In genomic region chr1:72876111-72876510, GRCm38 (mm10) we compare ENCODE assay signal across 12 mouse cellular contexts. TPM values are rescaled to one million over a fixed set of nuclear protein-coding genes. Genes with fewer than 3 reads are reported as not detected.
DNase-seq lines count a peak whose midpoint lies in the region; ATAC-seq and TF ChIP-seq lines count a peak whose summit lies in the region.
"Had no signal": no experiment of that assay in that cellular context is flagged by ENCODE, and none has a peak within 500 bp of the region (broad histone marks: within the 10 kb centered on the region; RNA-seq: fewer than 3 reads in every experiment).

No protein-coding gene starts in this region.

- peaks cover 30% of the 10 kb centered on the region for H3K79me2 ChIP-seq in myocyte (ENCODE audit: control insufficient read depth, insufficient read depth)

- H3K27me3 ChIP-seq in forebrain, embryonic 14.5 days (replicated peaks; ENCODE audit: control insufficient read depth, insufficient read depth, low read length) = no peaks in the 10 kb centered on the region
- 0 out of 2 replicates have a peak, but pooled peaks cover 3% of the 10 kb centered on the region for H3K27me3 ChIP-seq in forebrain, embryonic 13.5 days
- peaks cover 40% of the 10 kb centered on the region for H3K27me3 ChIP-seq in limb, embryonic 12.5 days
- peaks cover 68% of the 10 kb centered on the region for H3K27me3 ChIP-seq in limb, embryonic 10.5 days (ENCODE audit: low read depth, poor library complexity, severe bottlenecking)
- H3K27me3 ChIP-seq in myocyte (ENCODE audit: control insufficient read depth, insufficient read depth, insufficient read length) = no peaks in the 10 kb centered on the region

- TF ChIP-seq POLR2A in myocyte (IDR thresholded peaks at IDR 0.05; ENCODE audit: insufficient read length, low read depth) = no peak

- DNase-seq in forebrain, embryonic 14.5 days (ENCODE audit: low spot score) = peak; percentile 64
- DNase-seq in limb, embryonic 10.5 days (ENCODE audit: low spot score) = no peak
- peak; percentile 61 to 70 for DNase-seq in cerebellum, postnatal 14 days
- DNase-seq in left cerebral cortex, adult 18-20 months (ENCODE audit: low spot score in 2 of 2) = no peak
- DNase-seq: adrenal gland, postnatal 10 days; kidney, adult 11 months had no signal

- 45% methylated on average over 3 of the region's 3 CpGs for WGBS in forebrain, embryonic 14.5 days
- 42% methylated on average over 3 of the region's 3 CpGs for WGBS in forebrain, embryonic 13.5 days
- 41% methylated on average over 3 of the region's 3 CpGs for WGBS in limb, embryonic 12.5 days
- WGBS in limb, embryonic 10.5 days = 63% methylated on average over 3 of the region's 3 CpGs

- no peaks in the 10 kb centered on the region for H3K36me3 ChIP-seq in forebrain, embryonic 14.5 days (ENCODE audit: control insufficient read depth, insufficient read depth, low read length)
- H3K36me3 ChIP-seq in forebrain, embryonic 13.5 days (ENCODE audit: poor library complexity, severe bottlenecking) = no peaks in the 10 kb centered on the region
- H3K36me3 ChIP-seq in limb, embryonic 12.5 days = no peaks in the 10 kb centered on the region
- H3K36me3 ChIP-seq in limb, embryonic 10.5 days = no peaks in the 10 kb centered on the region
- no peaks in the 10 kb centered on the region for H3K36me3 ChIP-seq in myocyte (ENCODE audit: control insufficient read depth, insufficient read depth)
- H3K36me3 ChIP-seq: liver, embryonic 12.5 days; neural tube, embryonic 12.5 days had no signal

- no peak overlapping the region for H3K4me3 ChIP-seq in forebrain, embryonic 14.5 days (ENCODE audit: low read depth, low read length)
- H3K4me3 ChIP-seq in forebrain, embryonic 13.5 days = no peak overlapping the region
- no peak overlapping the region for H3K4me3 ChIP-seq in limb, embryonic 12.5 days (replicated peaks)
- H3K4me3 ChIP-seq in limb, embryonic 10.5 days = no peak overlapping the region
- no peak overlapping the region for H3K4me3 ChIP-seq in myocyte
- H3K4me3 ChIP-seq: liver, embryonic 12.5 days; neural tube, embryonic 12.5 days had no signal

- no peaks in the 10 kb centered on the region for H3K9me3 ChIP-seq in forebrain, embryonic 14.5 days (replicated peaks; ENCODE audit: control insufficient read depth, low read length)
- no peaks in the 10 kb centered on the region for H3K9me3 ChIP-seq in forebrain, embryonic 13.5 days (replicated peaks)
- H3K9me3 ChIP-seq in limb, embryonic 12.5 days = no peaks in the 10 kb centered on the region
- no peaks in the 10 kb centered on the region for H3K9me3 ChIP-seq in limb, embryonic 10.5 days (replicated peaks)
- H3K9me3 ChIP-seq: liver, embryonic 12.5 days; neural tube, embryonic 12.5 days had no signal

- no peak for ATAC-seq in forebrain, embryonic 14.5 days
- no peak for ATAC-seq in forebrain, embryonic 13.5 days
- ATAC-seq in limb, embryonic 12.5 days (ENCODE audit: insufficient number of reproducible peaks, insufficient read depth, low FRiP score, low TSS enrichment, low read depth) = no peak
- ATAC-seq in frontal cortex, adult (ENCODE audit: low TSS enrichment) = no peak
- ATAC-seq: liver, embryonic 12.5 days had no signal

- no peak overlapping the region for H3ac ChIP-seq in myocyte (ENCODE audit: control insufficient read depth, insufficient read length)

- H3K4me1 ChIP-seq in forebrain, embryonic 14.5 days (ENCODE audit: control insufficient read depth, insufficient read depth, low read length) = peaks cover 23% of the 10 kb centered on the region
- peaks cover 43% of the 10 kb centered on the region for H3K4me1 ChIP-seq in forebrain, embryonic 13.5 days
- peaks cover 57% of the 10 kb centered on the region for H3K4me1 ChIP-seq in limb, embryonic 12.5 days (replicated peaks)
- peaks cover 61% of the 10 kb centered on the region for H3K4me1 ChIP-seq in limb, embryonic 10.5 days

- no peak overlapping the region for H3K27ac ChIP-seq in forebrain, embryonic 14.5 days (ENCODE audit: low read depth, low read length)
- H3K27ac ChIP-seq in forebrain, embryonic 13.5 days = no peak overlapping the region
- H3K27ac ChIP-seq in limb, embryonic 12.5 days = no peak overlapping the region
- H3K27ac ChIP-seq in limb, embryonic 10.5 days = no peak overlapping the region
- H3K27ac ChIP-seq: liver, embryonic 12.5 days; neural tube, embryonic 12.5 days had no signal

- no peak overlapping the region; the same call in 1 of the 2 replicates for H3K4me2 ChIP-seq in forebrain, embryonic 14.5 days (ENCODE audit: low read length)
- H3K4me2 ChIP-seq in forebrain, embryonic 13.5 days = no peak overlapping the region
- H3K4me2 ChIP-seq in limb, embryonic 12.5 days = peak overlapping the region; percentile 93; the same call in 1 of the 2 replicates
- peak overlapping the region; percentile 33 for H3K4me2 ChIP-seq in myocyte (ENCODE audit: low read depth)
- H3K4me2 ChIP-seq: liver, embryonic 12.5 days had no signal

- H3K9ac ChIP-seq in forebrain, embryonic 14.5 days (ENCODE audit: low read length) = no peak overlapping the region
- no peak overlapping the region for H3K9ac ChIP-seq in forebrain, embryonic 13.5 days
- H3K9ac ChIP-seq in limb, embryonic 12.5 days (replicated peaks) = no peak overlapping the region
- H3K9ac ChIP-seq: liver, embryonic 12.5 days; neural tube, embryonic 12.5 days had no signal

TF ChIP-seq in myocyte, 11 proteins besides CTCF, POLR2A, EP300 and RAD21:
- TF ChIP-seq POLR2AphosphoS2 (IDR thresholded peaks at IDR 0.05; ENCODE audit: insufficient read length, low read depth) (no peak), SRF (IDR thresholded peaks at IDR 0.05; ENCODE audit: control insufficient read depth, insufficient read length, low read depth) (no peak), USF1 (IDR thresholded peaks at IDR 0.05; ENCODE audit: low read depth) (no peak), TCF12 (IDR thresholded peaks at IDR 0.05; ENCODE audit: insufficient read depth, poor library complexity, severe bottlenecking) (no peak), MYOG (IDR thresholded peaks at IDR 0.05; ENCODE audit: control insufficient read depth in 1 of 3, insufficient read depth in 1 of 3, insufficient read length in 2 of 3, low read depth in 2 of 3) (no peak), REST (IDR thresholded peaks at IDR 0.05; ENCODE audit: insufficient read depth, insufficient read length) (no peak), E2F4 (IDR thresholded peaks at IDR 0.05; ENCODE audit: insufficient read depth) (no peak), CEBPB (IDR thresholded peaks at IDR 0.05; ENCODE audit: insufficient read depth, poor library complexity, severe bottlenecking) (no peak), MAX (IDR thresholded peaks at IDR 0.05; ENCODE audit: low read depth) (no peak), TCF3 (IDR thresholded peaks at IDR 0.05; ENCODE audit: insufficient read length, low read depth) (no peak), MYOD1 (IDR thresholded peaks at IDR 0.05; ENCODE audit: control insufficient read depth in 1 of 3, insufficient read length in 2 of 3, low read depth in 2 of 3) (no peak)

RNA-seq across cellular contexts. Expression of gene Igfbp5, which starts 1.4 kb away (rescaled TPM):
- 17.9 and 19.7 TPM in 2 replicates for polyA plus RNA-seq in forebrain, embryonic 14.5 days (2014; fragmentation: Nextera tagmentation; extraction: Ambion mirVana)
- 20.9 and 30.9 TPM in 2 replicates for polyA plus RNA-seq in forebrain, embryonic 13.5 days (2015; fragmentation: Nextera tagmentation; extraction: Ambion mirVana)
- polyA plus RNA-seq in limb, embryonic 12.5 days (2016; fragmentation: Nextera tagmentation; extraction: Ambion mirVana) = 80.3 and 98.0 TPM in 2 replicates
- 44.4 and 55.4 TPM in 2 replicates for polyA plus RNA-seq in limb, embryonic 10.5 days (2016; fragmentation: Nextera tagmentation; extraction: Ambion mirVana)
- polyA plus RNA-seq in myocyte (2012; fragmentation: generic; extraction: Trizol) = 691 TPM
- 10 to 100 TPM; 42.5 to 62.4 TPM for total RNA-seq in left cerebral cortex, adult 18-20 months (2021)

RNA-seq across cellular contexts. Expression of gene Igfbp2, which starts 51.8 kb away (rescaled TPM):
- 384 and 410 TPM in 2 replicates for polyA plus RNA-seq in forebrain, embryonic 14.5 days (2014; fragmentation: Nextera tagmentation; extraction: Ambion mirVana)
- polyA plus RNA-seq in forebrain, embryonic 13.5 days (2015; fragmentation: Nextera tagmentation; extraction: Ambion mirVana) = 319 and 349 TPM in 2 replicates
- polyA plus RNA-seq in limb, embryonic 12.5 days (2016; fragmentation: Nextera tagmentation; extraction: Ambion mirVana) = 319 and 323 TPM in 2 replicates
- polyA plus RNA-seq in limb, embryonic 10.5 days (2016; fragmentation: Nextera tagmentation; extraction: Ambion mirVana) = 198 and 264 TPM in 2 replicates
- 83.7 TPM for polyA plus RNA-seq in myocyte (2012; fragmentation: generic; extraction: Trizol)
- 10 to 100 TPM; 63.4 to 79.3 TPM for total RNA-seq in left cerebral cortex, adult 18-20 months (2021)

Comparison
In these comparisons a context has a peak if more than half of its experiments do, and no peak if none do; other contexts are left out.
1. DNase-seq: peak in forebrain, embryonic 14.5 days (single experiment) and cerebellum, postnatal 14 days (2 of 2); none in limb, embryonic 10.5 days (single experiment) and left cerebral cortex, adult 18-20 months (0 of 2).
2. H3K4me2 ChIP-seq: peak in limb, embryonic 12.5 days (single experiment) and myocyte (single experiment); none in forebrain, embryonic 14.5 days (single experiment) and forebrain, embryonic 13.5 days (single experiment).